Mouse (Mus musculus) C2C12 (cell line): ENCODE data around the gene Chga.

ENCODE experiments used
- CTCF ChIP-seq: IDR thresholded peaks from one replicate; pipeline ENCODE4 v1.5.1; 2011; ENCODE audit not compliant: control insufficient read depth, insufficient read depth, insufficient read length
- MAX ChIP-seq: IDR thresholded peaks from one replicate; pipeline ENCODE4 v1.6.1; 2011; ENCODE audit warnings: mild to moderate bottlenecking, control low read depth
- USF1 ChIP-seq: IDR thresholded peaks from one replicate; pipeline ENCODE4 v1.6.1; 2011; ENCODE audit warnings: low read depth, mild to moderate bottlenecking, control low read depth, moderate library complexity

DNA sequence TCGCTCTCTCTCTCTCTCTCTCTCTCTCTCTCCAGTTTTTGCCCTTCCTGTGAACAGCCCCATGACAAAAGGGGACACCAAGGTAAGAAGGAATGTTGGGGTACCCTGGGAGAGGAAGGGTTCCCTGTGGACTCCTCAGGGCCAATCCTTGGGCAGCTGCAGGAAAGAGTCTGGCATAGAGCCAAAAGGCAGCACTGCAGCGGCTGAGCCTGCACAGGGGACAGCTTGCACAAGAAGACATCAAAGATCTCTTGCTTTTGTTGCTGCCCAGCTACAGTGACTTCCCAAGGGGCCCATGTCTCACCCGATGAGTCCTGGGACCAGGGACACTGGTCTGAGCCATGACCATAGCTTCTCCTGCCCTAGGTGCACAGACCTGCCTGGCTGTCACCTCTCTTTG lies 1.1 kb downstream of the Chga start:
- TF ChIP-seq CTCF (no peak), MAX (no peak), USF1 (no peak)
